Mouse (Mus musculus) midbrain, postnatal 0 days (tissue): ENCODE data around the gene Tmem44. TPM values are rescaled to one million over a fixed set of nuclear protein-coding genes. Genes with fewer than 3 reads are reported as not detected.
A peak's percentile ranks its signal among the peaks of the same experiment; 100 is the strongest.

Experiments used
- ATAC-seq: fragments of 200-750 bp; cut with Nextera tagmentation; 2 replicates; pipeline ENCODE4 v1.8.0; 2017; ENCODE audit warnings: moderate number of reproducible peaks, mild to moderate bottlenecking, moderate TSS enrichment, moderate library complexity; ENCODE audit not compliant: low FRiP score
- DNase-seq: peaks from one replicate; pipeline ENCODE4 v3.0.0-alpha.2; 2015; ENCODE audit warnings: low spot score
- H3K27ac ChIP-seq: fragments of 300-500 bp; sonication (generic); 2 replicates; pipeline ENCODE4 v1.5.1; 2014; ENCODE audit warnings: low read depth, mild to moderate bottlenecking, low read length, mixed read lengths
- H3K27me3 ChIP-seq: fragments of 300-500 bp; sonication (generic); 2 replicates; pipeline ENCODE4 v1.6.1; 2014; ENCODE audit warnings: low read length, control low read depth, mixed read lengths; ENCODE audit not compliant: insufficient read depth
- H3K36me3 ChIP-seq: fragments of 300-500 bp; sonication (generic); 2 replicates; pipeline ENCODE4 v1.6.1; 2014; ENCODE audit warnings: low read length, control low read depth, mixed read lengths; ENCODE audit not compliant: insufficient read depth
- H3K4me1 ChIP-seq: fragments of 300-500 bp; sonication (generic); 2 replicates; pipeline ENCODE4 v1.6.1; 2014; ENCODE audit warnings: mild to moderate bottlenecking, control low read depth, antibody characterized with exemption, low read length, mixed read lengths; ENCODE audit not compliant: insufficient read depth
- H3K4me2 ChIP-seq: fragments of 300-500 bp; sonication (generic); 2 replicates; pipeline ENCODE4 v1.6.1; 2014; ENCODE audit warnings: low read depth, mild to moderate bottlenecking, low read length, mixed read lengths; ENCODE audit not compliant: poor library complexity, severe bottlenecking
- H3K4me3 ChIP-seq: fragments of 300-500 bp; sonication (generic); 2 replicates; pipeline ENCODE4 v1.5.1; 2014; ENCODE audit warnings: low read depth, mild to moderate bottlenecking, low read length, moderate library complexity
- H3K9ac ChIP-seq: fragments of 300-500 bp; sonication (generic); replicated peaks from 2 replicates; pipeline ENCODE4 v1.6.1; 2014; ENCODE audit warnings: mild to moderate bottlenecking, low read length, moderate library complexity, mixed read lengths; ENCODE audit not compliant: poor library complexity, severe bottlenecking
- H3K9me3 ChIP-seq: fragments of 300-500 bp; sonication (generic); 2 replicates; pipeline ENCODE4 v1.6.1; 2016; ENCODE audit warnings: low read length, control low read depth
- CTCF ChIP-seq: IDR thresholded peaks from 2 replicates; pipeline ENCODE4 v1.5.1; 2016; ENCODE audit warnings: antibody characterized with exemption, mild to moderate bottlenecking
- WGBS: fragments of 180-500 bp; shearing (Covaris S2); extraction: QIAGEN DNeasy Blood & Tissue Kit; methylation state at CpG from one replicate; pipeline ENCODE4 v1.1.7; 2014; 5-methylcytosine and 5-hydroxymethylcytosine counted together
- polyA plus RNA-seq: library from polyadenylated mRNA; unstranded; fragments of >200 nt; fragmentation: Nextera tagmentation; extraction: Ambion mirVana; gene quantifications from 2 replicates; pipeline ENCODE4 v1.2.1, GENCODE M21; 2015
- total RNA-seq: library from RNA; depleted of rRNA; stranded (reverse); fragments of >200 nt; gene quantifications from 2 replicates; pipeline ENCODE4 v1.2.3, GENCODE M21; 2014

Gene Tmem44
- total and polyA plus RNA-seq, 2 experiments from 2014 or later, result 64.3 to 114 TPM

DNA sequence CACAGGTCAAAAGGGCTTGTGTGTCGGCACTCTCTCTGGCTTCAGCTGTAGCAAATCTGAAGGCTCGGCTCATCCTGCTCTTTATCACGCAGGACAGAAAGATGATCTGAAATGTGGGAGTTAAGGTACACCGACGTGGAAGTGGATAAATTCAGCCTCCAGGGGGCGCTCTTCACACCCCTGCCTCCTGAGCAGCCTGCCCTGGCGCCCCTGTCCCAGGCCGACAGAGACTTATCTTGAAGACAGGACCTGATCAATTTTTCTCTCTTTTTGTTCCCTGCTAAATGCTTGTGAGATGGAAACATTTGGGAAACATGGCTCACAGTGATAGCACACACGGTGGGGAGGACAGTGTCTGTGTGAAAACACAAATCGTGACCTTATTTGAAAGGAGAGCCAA, 11.2 kb downstream of the Tmem44 start:
- DNase-seq, result peak; percentile 43
- 19% methylated on average over 10 of the region's 10 CpGs for WGBS
- Histone ChIP-seq H3K4me2 (no peak overlapping the region), H3K4me3 (no peak overlapping the region), H3K27ac (no peak overlapping the region), H3K9me3 (no peaks in the 10 kb centered on the region), H3K27me3 (no peaks in the 10 kb centered on the region), H3K36me3 (peaks cover 23% of the 10 kb centered on the region), H3K9ac (no peak overlapping the region), H3K4me1 (no peaks in the 10 kb centered on the region)
- ATAC-seq, result no peak
- peak; percentile 83 for TF ChIP-seq CTCF

DNA sequence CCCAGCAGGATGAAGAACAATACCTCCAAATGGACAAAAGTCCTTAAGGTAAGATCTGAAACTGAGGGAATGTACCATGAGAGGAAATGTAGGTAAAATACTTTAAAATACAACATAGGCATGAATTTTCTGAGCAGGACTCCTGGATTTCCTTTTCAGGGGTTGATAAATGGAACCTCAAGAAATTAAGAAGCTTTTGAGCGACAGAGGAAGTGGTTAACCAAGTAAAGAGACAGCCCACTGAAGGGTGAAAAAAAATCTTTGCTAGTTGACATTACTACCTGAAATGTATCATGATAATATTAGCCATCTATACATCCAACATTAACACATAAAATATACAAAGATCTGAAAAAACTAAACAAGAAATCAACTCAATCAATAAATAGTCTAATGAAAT, 15.6 kb downstream of the Tmem44 start:
- ATAC-seq, result no peak
- H3K4me2 ChIP-seq, result no peak overlapping the region

GRCm38 (mm10) chr16:30533592-30533991, 17.1 kb downstream of the Tmem44 start:
- Histone ChIP-seq H3K27ac (no peak overlapping the region; the same call in 1 of the 2 replicates), H3K9ac (no peak overlapping the region), H3K4me3 (no peak overlapping the region), H3K4me1 (no peaks in the 10 kb centered on the region), H3K27me3 (no peaks in the 10 kb centered on the region), H3K36me3 (peaks cover 19% of the 10 kb centered on the region), H3K9me3 (no peaks in the 10 kb centered on the region), H3K4me2 (no peak overlapping the region)
- no peak for DNase-seq
- 68% methylated on average over 4 of the region's 4 CpGs for WGBS
- ATAC-seq, result no peak
- TF ChIP-seq CTCF, result no peak

More for the DNA sequence above, 15.6 kb downstream of the Tmem44 start:
- Histone ChIP-seq H3K9me3 (no peaks in the 10 kb centered on the region), H3K4me1 (no peaks in the 10 kb centered on the region), H3K27me3 (no peaks in the 10 kb centered on the region), H3K36me3 (peaks cover 9% of the 10 kb centered on the region), H3K9ac (no peak overlapping the region), H3K27ac (no peak overlapping the region), H3K4me3 (no peak overlapping the region)
- no peak for DNase-seq
- TF ChIP-seq CTCF, result no peak
- 90% methylated on average over 1 of the region's 1 CpGs for WGBS

DNA sequence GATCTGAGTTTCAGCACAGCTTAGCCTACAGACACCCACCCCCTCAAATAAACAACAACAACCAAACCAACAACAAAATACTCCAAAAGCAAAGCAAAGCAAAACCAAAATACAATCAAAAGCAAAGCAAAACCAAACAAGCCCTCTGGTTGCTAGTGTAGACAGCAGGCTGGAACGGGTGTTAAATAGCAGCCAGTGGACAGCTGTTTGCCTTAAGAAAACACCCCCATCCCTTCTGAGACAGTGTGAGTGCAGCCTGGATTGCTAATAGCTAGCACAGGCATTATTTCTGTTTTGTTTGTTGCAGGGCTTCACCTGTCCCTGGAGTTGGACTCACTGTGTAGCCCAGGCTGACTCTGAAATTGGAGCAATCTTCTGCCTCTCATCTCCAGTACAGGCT, 17.7 kb downstream of the Tmem44 start:
- Histone ChIP-seq H3K27ac (no peak overlapping the region), H3K4me1 (no peaks in the 10 kb centered on the region), H3K9ac (no peak overlapping the region), H3K36me3 (peaks cover 23% of the 10 kb centered on the region), H3K27me3 (no peaks in the 10 kb centered on the region), H3K9me3 (no peaks in the 10 kb centered on the region), H3K4me2 (no peak overlapping the region), H3K4me3 (no peak overlapping the region)
- DNase-seq (no peak), ATAC-seq (no peak)
- WGBS, result 70% methylated on average over 1 of the region's 1 CpGs
- TF ChIP-seq CTCF, result no peak

DNA sequence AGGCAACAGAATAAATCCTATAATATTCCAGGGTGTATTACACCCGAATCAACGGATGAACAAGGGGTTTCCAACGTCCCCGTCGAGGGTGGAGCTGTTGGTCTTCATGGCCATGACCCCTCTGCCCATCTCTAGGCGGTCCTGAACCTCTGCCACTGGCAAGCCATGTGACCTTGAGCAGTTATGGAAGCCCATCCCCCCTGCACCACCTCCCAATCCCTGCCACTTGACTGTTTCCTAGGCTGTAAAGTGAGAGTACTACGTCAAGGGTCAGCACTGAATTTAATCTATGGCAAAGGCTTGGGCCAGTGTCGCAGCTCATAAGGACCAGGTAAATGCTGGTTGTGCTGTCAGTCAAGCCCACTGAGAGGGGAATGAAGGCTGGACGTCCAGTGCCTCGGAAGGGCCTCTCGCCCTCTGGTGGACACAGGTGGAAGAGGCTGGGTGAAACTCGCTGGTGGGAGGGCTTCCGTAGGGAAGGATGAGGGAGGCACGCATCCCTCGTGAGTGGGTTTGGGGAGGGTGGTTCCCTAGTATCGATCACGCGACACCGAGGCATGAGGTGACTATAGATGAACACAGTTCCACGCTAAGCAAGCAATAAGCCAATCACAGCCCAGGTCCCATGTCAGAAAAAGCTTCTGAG, 18.8 kb downstream of the Tmem44 start:
- H3K9me3 ChIP-seq, result no peaks in the 10 kb centered on the region
- no peaks in the 10 kb centered on the region for H3K4me1 ChIP-seq
- ATAC-seq (peak; percentile 69), DNase-seq (peak; percentile 55)
- H3K27ac ChIP-seq, result no peak overlapping the region
- no peak overlapping the region for H3K4me2 ChIP-seq
- WGBS, result 33% methylated on average over 20 of the region's 20 CpGs
- H3K4me3 ChIP-seq, result no peak overlapping the region
- peak; percentile 91 for TF ChIP-seq CTCF
- H3K9ac ChIP-seq, result no peak overlapping the region
- H3K27me3 ChIP-seq, result no peaks in the 10 kb centered on the region
- H3K36me3 ChIP-seq, result peaks cover 25% of the 10 kb centered on the region

DNA sequence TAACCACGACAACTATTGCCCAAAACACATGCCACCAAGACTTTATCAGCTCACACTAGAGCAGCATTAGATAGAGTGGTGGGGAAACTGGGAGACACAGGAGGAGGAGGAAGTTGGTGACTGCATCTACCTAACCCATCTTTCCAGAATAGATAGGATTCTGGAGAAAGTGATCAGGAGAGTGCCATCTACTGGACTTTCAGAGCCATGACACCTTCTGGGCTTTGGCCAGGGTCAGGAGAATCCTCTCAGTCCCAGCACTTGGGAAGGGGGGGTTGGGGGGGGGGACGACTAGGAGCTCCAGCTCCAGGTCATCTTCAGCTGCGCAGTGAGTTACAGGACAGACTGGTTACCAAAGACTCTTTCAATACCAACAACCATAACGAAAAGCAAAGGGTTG, 19.8 kb downstream of the Tmem44 start:
- no peak overlapping the region for H3K4me2 ChIP-seq
- no peak overlapping the region for H3K27ac ChIP-seq
- WGBS, result 49% methylated on average over 4 of the region's 4 CpGs
- TF ChIP-seq CTCF, result peak; percentile 73
- no peaks in the 10 kb centered on the region for H3K4me1 ChIP-seq
- H3K9me3 ChIP-seq, result no peaks in the 10 kb centered on the region
- H3K4me3 ChIP-seq, result no peak overlapping the region
- peak; percentile 52 for DNase-seq
- peaks cover 20% of the 10 kb centered on the region for H3K36me3 ChIP-seq
- no peaks in the 10 kb centered on the region for H3K27me3 ChIP-seq
- ATAC-seq, result no peak
- no peak overlapping the region for H3K9ac ChIP-seq
